Mouse (Mus musculus) heart, embryonic 16.5 days (tissue): ENCODE measurements at regions not wholly inside any gene's neighbourhood (a gene's known extent, or its start where the extent isn't known, plus 50 kb on each side); places are given as distances from the start of the nearest gene placed in this dataset. TPM values are rescaled to one million over a fixed set of nuclear protein-coding genes. Genes with fewer than 3 reads are reported as not detected.

Experiments used
- ATAC-seq: fragments of 200-750 bp; cut with Nextera tagmentation; replicated peaks from 2 replicates; pipeline ENCODE4 v1.8.0; 2017; ENCODE audit warnings: moderate number of reproducible peaks; ENCODE audit not compliant: insufficient read depth, low FRiP score; ENCODE audit errors: extremely low read depth
- H3K27ac ChIP-seq: fragments of 300-500 bp; sonication (generic); 2 replicates; pipeline ENCODE4 v1.5.1; 2014; ENCODE audit warnings: mild to moderate bottlenecking, low read length, control low read depth, moderate library complexity
- H3K27me3 ChIP-seq: fragments of 300-500 bp; sonication (generic); 2 replicates; pipeline ENCODE4 v1.6.1; 2014; ENCODE audit warnings: low read length, mixed read lengths; ENCODE audit not compliant: control insufficient read depth, insufficient read depth
- H3K36me3 ChIP-seq: fragments of 300-500 bp; sonication (generic); 2 replicates; pipeline ENCODE4 v1.6.1; 2014; ENCODE audit not compliant: control insufficient read depth, insufficient read depth
- H3K4me1 ChIP-seq: fragments of 300-500 bp; sonication (generic); 2 replicates; pipeline ENCODE4 v1.6.1; 2014; ENCODE audit warnings: low read length, mixed read lengths; ENCODE audit not compliant: control insufficient read depth, insufficient read depth
- H3K4me2 ChIP-seq: fragments of 300-500 bp; sonication (generic); 2 replicates; pipeline ENCODE4 v1.6.1; 2014; ENCODE audit warnings: low read depth, mild to moderate bottlenecking, control low read depth, low read length
- H3K4me3 ChIP-seq: fragments of 300-500 bp; sonication (generic); 2 replicates; pipeline ENCODE4 v1.5.1; 2014; ENCODE audit warnings: mild to moderate bottlenecking, control low read depth, low read length
- H3K9ac ChIP-seq: fragments of 300-500 bp; sonication (generic); 2 replicates; pipeline ENCODE4 v1.6.1; 2014; ENCODE audit warnings: low read length, control low read depth
- H3K9me3 ChIP-seq: fragments of 300-500 bp; sonication (generic); replicated peaks from 2 replicates; pipeline ENCODE4 v1.6.1; 2016; ENCODE audit warnings: low read length; ENCODE audit not compliant: control insufficient read depth
- WGBS: fragments of 180-500 bp; shearing (Covaris S2); extraction: QIAGEN DNeasy Blood & Tissue Kit; methylation state at CpG from one replicate; pipeline ENCODE4 v1.1.7; 2014; 5-methylcytosine and 5-hydroxymethylcytosine counted together
- microRNA-seq: library from miRNA; unstranded; fragments of <30 nt; microRNA quantifications from one replicate; pipeline ENCODE4, GENCODE M21; 2017

DNA sequence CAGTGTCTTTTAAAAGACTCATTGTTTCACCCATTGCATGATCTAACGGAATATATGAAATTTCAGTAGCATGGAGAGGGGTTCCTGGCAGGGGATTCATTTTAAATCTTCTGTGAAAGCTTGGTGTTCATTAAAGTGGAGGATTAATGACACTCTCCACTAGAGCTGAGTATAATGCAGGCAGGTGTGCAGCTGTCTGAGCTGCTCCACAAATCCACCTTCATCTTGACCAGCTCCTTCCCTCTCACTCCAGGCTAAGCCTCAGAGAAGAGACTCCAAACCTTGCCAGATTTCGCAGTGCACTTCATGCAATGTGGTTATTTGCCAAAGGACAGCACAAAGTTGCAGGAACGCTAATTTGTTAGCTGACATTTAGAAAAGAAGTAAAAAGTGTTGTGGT is 1288.0 kb upstream of the Map3k7 start:
- Histone ChIP-seq H3K9ac (no peak overlapping the region), H3K27ac (no peak overlapping the region), H3K36me3 (no peaks in the 10 kb centered on the region), H3K27me3 (no peaks in the 10 kb centered on the region), H3K4me2 (no peak overlapping the region), H3K4me3 (no peak overlapping the region), H3K9me3 (no peaks in the 10 kb centered on the region), H3K4me1 (no peaks in the 10 kb centered on the region)
- ATAC-seq, result no peak
- 77% methylated on average over 3 of the region's 3 CpGs for WGBS

DNA sequence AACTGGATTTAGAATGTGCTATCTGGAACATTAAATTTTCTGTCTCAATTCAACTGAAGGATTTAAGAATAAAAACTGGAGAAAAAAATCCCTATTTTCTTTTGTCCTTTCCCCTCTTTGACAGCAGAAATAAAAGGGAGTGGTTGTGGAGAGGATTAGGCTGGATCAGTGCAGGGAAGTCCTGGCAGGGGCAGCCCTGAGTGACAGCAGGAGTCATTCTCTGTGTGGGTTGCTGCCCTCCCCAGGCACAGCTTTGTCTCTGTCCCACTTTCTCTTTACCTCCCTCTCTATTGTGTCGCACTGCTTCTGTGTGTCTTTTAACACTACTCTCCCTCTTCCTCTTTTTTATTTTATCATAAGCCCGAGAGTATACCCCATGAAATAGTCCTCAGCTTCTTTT is 1286.8 kb upstream of the Map3k7 start:
- WGBS, result 57% methylated on average over 2 of the region's 2 CpGs

DNA sequence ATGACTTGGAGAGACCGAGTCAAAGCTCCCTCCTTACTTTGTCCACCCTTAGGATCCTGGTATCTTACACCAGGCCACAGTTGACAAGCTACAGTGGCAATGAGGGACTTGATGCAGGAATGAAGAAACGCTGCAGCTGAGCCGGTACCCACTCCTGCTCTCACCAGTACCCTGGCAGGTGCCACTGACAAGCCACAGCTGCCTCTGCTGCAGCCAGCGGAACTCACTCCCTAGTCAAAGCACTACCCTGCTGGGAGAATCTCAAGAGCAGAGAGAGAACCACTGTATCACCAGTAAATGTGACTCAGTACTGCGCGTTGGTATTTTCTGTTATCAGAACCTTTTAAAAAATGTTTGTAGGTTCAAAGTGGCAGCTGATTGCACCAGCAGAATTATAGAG is 1281.5 kb upstream of the Map3k7 start:
- no peaks in the 10 kb centered on the region for H3K36me3 ChIP-seq
- 23% methylated on average over 6 of the region's 6 CpGs for WGBS
- no peaks in the 10 kb centered on the region for H3K9me3 ChIP-seq
- H3K27ac ChIP-seq, result peak overlapping the region; percentile 31; the same call in 1 of the 2 replicates
- 0 out of 2 replicates have a peak, but pooled peaks cover 2% of the 10 kb centered on the region for H3K4me1 ChIP-seq
- H3K4me3 ChIP-seq, result no peak overlapping the region
- H3K9ac ChIP-seq, result no peak overlapping the region
- H3K4me2 ChIP-seq, result no peak overlapping the region
- ATAC-seq, result peak; percentile 86
- H3K27me3 ChIP-seq, result no peaks in the 10 kb centered on the region

More for the DNA sequence above, 1286.8 kb upstream of the Map3k7 start:
- no peaks in the 10 kb centered on the region for H3K9me3 ChIP-seq
- H3K9ac ChIP-seq, result no peak overlapping the region
- no peak overlapping the region for H3K4me3 ChIP-seq
- H3K27ac ChIP-seq, result no peak overlapping the region
- no peaks in the 10 kb centered on the region for H3K36me3 ChIP-seq
- H3K4me1 ChIP-seq, result no peaks in the 10 kb centered on the region
- ATAC-seq, result no peak
- no peaks in the 10 kb centered on the region for H3K27me3 ChIP-seq
- no peak overlapping the region for H3K4me2 ChIP-seq

- H3K36me3 ChIP-seq, result no peaks in the 10 kb centered on the region
- no peaks in the 10 kb centered on the region for H3K27me3 ChIP-seq
- no peak for ATAC-seq
- H3K27ac ChIP-seq, result no peak overlapping the region
- 84% methylated on average over 3 of the region's 3 CpGs for WGBS
- no peak overlapping the region for H3K4me3 ChIP-seq
- H3K4me1 ChIP-seq, result no peaks in the 10 kb centered on the region
- H3K4me2 ChIP-seq, result no peak overlapping the region
- H3K9me3 ChIP-seq, result no peaks in the 10 kb centered on the region
- no peak overlapping the region for H3K9ac ChIP-seq
These were observed 1250.4 kb upstream of the Map3k7 start for GRCm38 (mm10) chr4:30713378-30714001.

Small RNAs in the stretch of these regions (microRNA-seq; reads per million reads assigned to microRNA genes)
- gene Gm22831, result not detected
